In the genomic region with DNA sequence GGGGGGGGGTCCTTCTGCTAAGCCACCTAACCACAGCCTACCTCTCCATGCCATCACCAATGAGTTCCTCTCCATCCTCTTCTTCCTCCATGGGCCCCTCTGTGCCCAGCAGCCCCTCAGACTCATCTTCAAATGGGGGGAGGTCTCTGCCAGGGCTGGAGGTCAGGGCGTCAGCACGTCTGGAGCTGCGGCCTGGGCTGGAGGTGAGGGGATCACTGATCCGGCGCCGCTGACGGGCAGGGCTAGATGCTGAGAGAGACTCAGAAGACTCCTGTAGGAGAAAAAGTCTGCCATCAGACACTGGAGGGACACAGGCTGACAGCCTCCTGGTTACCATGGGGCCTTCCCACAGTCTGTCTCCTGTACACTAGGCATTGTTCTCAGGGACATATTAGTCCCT, we compare ENCODE assay signal across 9 mouse cellular contexts. TPM values are rescaled to one million over a fixed set of nuclear protein-coding genes. Genes with fewer than 3 reads are reported as not detected.
DNase-seq lines count a peak whose midpoint lies in the region; ATAC-seq and TF ChIP-seq lines count a peak whose summit lies in the region.
"Had no signal": no experiment of that assay in that cellular context is flagged by ENCODE, and none has a peak within 500 bp of the region (broad histone marks: within the 10 kb centered on the region; RNA-seq: fewer than 3 reads in every experiment).

No protein-coding gene starts in this region.

- H3K9me3 ChIP-seq in kidney, embryonic 14.5 days (ENCODE audit: control insufficient read depth, low read length), result no peaks in the 10 kb centered on the region
- H3K9me3 ChIP-seq in embryonic facial prominence, embryonic 11.5 days (replicated peaks; ENCODE audit: control insufficient read depth, low read length), result no peaks in the 10 kb centered on the region
- H3K9me3 ChIP-seq in hindbrain, postnatal 0 days (ENCODE audit: low read length), result no peaks in the 10 kb centered on the region
- H3K9me3 ChIP-seq in midbrain, embryonic 16.5 days (replicated peaks; ENCODE audit: control insufficient read depth, low read length, poor library complexity, severe bottlenecking), result no peaks in the 10 kb centered on the region

- H3K27me3 ChIP-seq in kidney, embryonic 14.5 days (ENCODE audit: control insufficient read depth, insufficient read depth, low read length), result no peaks in the 10 kb centered on the region
- H3K27me3 ChIP-seq in embryonic facial prominence, embryonic 11.5 days (ENCODE audit: control insufficient read depth, insufficient read depth, low read length), result no peaks in the 10 kb centered on the region
- no peaks in the 10 kb centered on the region for H3K27me3 ChIP-seq in hindbrain, postnatal 0 days (ENCODE audit: insufficient read depth, low read length)
- no peaks in the 10 kb centered on the region for H3K27me3 ChIP-seq in midbrain, embryonic 16.5 days (ENCODE audit: control insufficient read depth, insufficient read depth, low read depth, low read length)

- no peak for ATAC-seq in kidney, embryonic 14.5 days (ENCODE audit: low FRiP score, low TSS enrichment)
- no peak for ATAC-seq in embryonic facial prominence, embryonic 11.5 days (replicated peaks; ENCODE audit: insufficient number of reproducible peaks, low FRiP score, low TSS enrichment, low read depth)
- no peak for ATAC-seq in hindbrain, postnatal 0 days
- no peak for ATAC-seq in midbrain, embryonic 16.5 days

- H3K4me3 ChIP-seq in kidney, embryonic 14.5 days (ENCODE audit: low read length), result peak overlapping the region; percentile 58
- H3K4me3 ChIP-seq in embryonic facial prominence, embryonic 11.5 days (ENCODE audit: low read depth, low read length), result peak overlapping the region; percentile 74; the same call in 1 of the 2 replicates
- no peak overlapping the region for H3K4me3 ChIP-seq in hindbrain, postnatal 0 days (ENCODE audit: low read length)
- H3K4me3 ChIP-seq in midbrain, embryonic 16.5 days (ENCODE audit: low read depth, low read length), result no peak overlapping the region

- H3K9ac ChIP-seq in kidney, embryonic 14.5 days (ENCODE audit: low read depth, low read length), result peak overlapping the region; percentile 59; the same call in 1 of the 2 replicates
- H3K9ac ChIP-seq in embryonic facial prominence, embryonic 11.5 days (replicated peaks; ENCODE audit: low read length), result peak overlapping the region; percentile 22; the same call in 1 of the 2 replicates
- no peak overlapping the region for H3K9ac ChIP-seq in hindbrain, postnatal 0 days (replicated peaks; ENCODE audit: low read length)
- H3K9ac ChIP-seq in midbrain, embryonic 16.5 days (ENCODE audit: low read depth, low read length), result no peak overlapping the region

- H3K36me3 ChIP-seq in kidney, embryonic 14.5 days (ENCODE audit: control insufficient read depth, insufficient read depth, low read length), result peaks cover 49% of the 10 kb centered on the region
- H3K36me3 ChIP-seq in embryonic facial prominence, embryonic 11.5 days (replicated peaks; ENCODE audit: control insufficient read depth, insufficient read depth, low read depth, low read length), result peaks cover 5% of the 10 kb centered on the region
- peaks cover under 1% of the 10 kb centered on the region; the same call in 1 of the 2 replicates for H3K36me3 ChIP-seq in hindbrain, postnatal 0 days (ENCODE audit: insufficient read depth, low read length)
- no peaks in the 10 kb centered on the region for H3K36me3 ChIP-seq in midbrain, embryonic 16.5 days (ENCODE audit: control insufficient read depth, insufficient read depth, low read length)

- intact Hi-C loops in left cerebral cortex, postnatal 4 days (cut with DNase I), result no loop called here

- no peak overlapping the region for H3K27ac ChIP-seq in kidney, embryonic 14.5 days (ENCODE audit: low read depth, low read length)
- H3K27ac ChIP-seq in embryonic facial prominence, embryonic 11.5 days (replicated peaks; ENCODE audit: low read depth, low read length), result no peak overlapping the region
- no peak overlapping the region for H3K27ac ChIP-seq in hindbrain, postnatal 0 days
- H3K27ac ChIP-seq in midbrain, embryonic 16.5 days (ENCODE audit: low read length), result no peak overlapping the region

- no peak for TF ChIP-seq CTCF in hindbrain, postnatal 0 days (IDR thresholded peaks at IDR 0.05; ENCODE audit: low read depth)

- H3K4me2 ChIP-seq in kidney, embryonic 14.5 days (replicated peaks; ENCODE audit: low read depth, low read length), result peak overlapping the region; percentile 57
- peak overlapping the region; percentile 48 for H3K4me2 ChIP-seq in embryonic facial prominence, embryonic 11.5 days (ENCODE audit: low read depth, low read length)
- H3K4me2 ChIP-seq in hindbrain, postnatal 0 days (ENCODE audit: low read depth, low read length), result peak overlapping the region; percentile 19; the same call in 1 of the 2 replicates
- H3K4me2 ChIP-seq in midbrain, embryonic 16.5 days (ENCODE audit: low read length), result peak overlapping the region; percentile 13; the same call in 1 of the 2 replicates

- no peak for DNase-seq in kidney, adult 18-20 months
- no peak for DNase-seq in embryonic facial prominence, embryonic 11.5 days (ENCODE audit: low spot score)
- no peak for DNase-seq in hindbrain, postnatal 0 days (ENCODE audit: low spot score)
- DNase-seq in MN1 (ENCODE audit: low spot score), result no peak
- no peak for DNase-seq in retina, postnatal 1 day
- DNase-seq in left cerebral cortex, postnatal 4 days, result no peak
- DNase-seq: right cerebral cortex, postnatal 25 days had no signal

- H3K4me1 ChIP-seq in kidney, embryonic 14.5 days (ENCODE audit: control insufficient read depth, insufficient read depth, low read length), result peaks cover 9% of the 10 kb centered on the region
- H3K4me1 ChIP-seq in embryonic facial prominence, embryonic 11.5 days (ENCODE audit: control insufficient read depth, insufficient read depth, low read length), result no peaks in the 10 kb centered on the region
- peaks cover 6% of the 10 kb centered on the region; the same call in 1 of the 2 replicates for H3K4me1 ChIP-seq in hindbrain, postnatal 0 days (ENCODE audit: insufficient read depth, low read length)
- peaks cover 11% of the 10 kb centered on the region for H3K4me1 ChIP-seq in midbrain, embryonic 16.5 days (ENCODE audit: control insufficient read depth, insufficient read depth, low read length)

- WGBS in kidney, embryonic 14.5 days, result 31% methylated on average over 7 of the region's 7 CpGs
- WGBS in embryonic facial prominence, embryonic 11.5 days, result 61% methylated on average over 7 of the region's 7 CpGs
- 76% methylated on average over 7 of the region's 7 CpGs for WGBS in hindbrain, postnatal 0 days
- 59% methylated on average over 7 of the region's 7 CpGs for WGBS in midbrain, embryonic 16.5 days

RNA-seq across cellular contexts. Expression of a gene that starts 1.3 kb away (rescaled TPM):
- 115 and 166 TPM in 2 replicates for polyA plus RNA-seq in kidney, embryonic 14.5 days (2014; fragmentation: Nextera tagmentation; extraction: Ambion mirVana)
- polyA plus RNA-seq in embryonic facial prominence, embryonic 11.5 days (2014; fragmentation: Nextera tagmentation; extraction: Ambion mirVana), result 202 and 203 TPM in 2 replicates
- total RNA-seq in hindbrain, postnatal 0 days (2014; rRNA removed), result 35.3 and 37.0 TPM in 2 replicates
- polyA plus RNA-seq in hindbrain, postnatal 0 days (2015; fragmentation: Nextera tagmentation; extraction: Ambion mirVana), result 21.7 and 23.3 TPM in 2 replicates
- 16.2 and 20.7 TPM in 2 replicates for polyA plus RNA-seq in midbrain, embryonic 16.5 days (2015; fragmentation: Nextera tagmentation; extraction: Ambion mirVana)
- total RNA-seq in left cerebral cortex, postnatal 4 days (2021), result 10 to 100 TPM; 12.5 to 14.3 TPM

RNA-seq across cellular contexts. Expression of a gene that starts 4.8 kb away (rescaled TPM):
- polyA plus RNA-seq in kidney, embryonic 14.5 days (2014; fragmentation: Nextera tagmentation; extraction: Ambion mirVana), result 54.5 and 57.2 TPM in 2 replicates
- 41.0 and 45.0 TPM in 2 replicates for polyA plus RNA-seq in embryonic facial prominence, embryonic 11.5 days (2014; fragmentation: Nextera tagmentation; extraction: Ambion mirVana)
- 55.2 and 88.4 TPM in 2 replicates for total RNA-seq in hindbrain, postnatal 0 days (2014; rRNA removed)
- 49.4 and 56.0 TPM in 2 replicates for polyA plus RNA-seq in hindbrain, postnatal 0 days (2015; fragmentation: Nextera tagmentation; extraction: Ambion mirVana)
- 88.4 and 99.6 TPM in 2 replicates for polyA plus RNA-seq in midbrain, embryonic 16.5 days (2015; fragmentation: Nextera tagmentation; extraction: Ambion mirVana)
- total RNA-seq in left cerebral cortex, postnatal 4 days (2021), result 10 to 100 TPM; 37.2 to 41.2 TPM

RNA-seq across cellular contexts. Expression of a gene that starts 22.4 kb away (rescaled TPM):
- 43.6 and 52.8 TPM in 2 replicates for polyA plus RNA-seq in kidney, embryonic 14.5 days (2014; fragmentation: Nextera tagmentation; extraction: Ambion mirVana)
- polyA plus RNA-seq in embryonic facial prominence, embryonic 11.5 days (2014; fragmentation: Nextera tagmentation; extraction: Ambion mirVana), result 56.8 and 71.1 TPM in 2 replicates
- total RNA-seq in hindbrain, postnatal 0 days (2014; rRNA removed), result 1,247 and 1,290 TPM in 2 replicates
- polyA plus RNA-seq in hindbrain, postnatal 0 days (2015; fragmentation: Nextera tagmentation; extraction: Ambion mirVana), result 675 and 695 TPM in 2 replicates
- polyA plus RNA-seq in midbrain, embryonic 16.5 days (2015; fragmentation: Nextera tagmentation; extraction: Ambion mirVana), result 662 and 671 TPM in 2 replicates
- 100 to 1,000 TPM; 494 to 504 TPM for total RNA-seq in left cerebral cortex, postnatal 4 days (2021)

RNA-seq across cellular contexts. Expression of a gene that starts 55.5 kb away (rescaled TPM):
- 24.8 and 27.1 TPM in 2 replicates for polyA plus RNA-seq in kidney, embryonic 14.5 days (2014; fragmentation: Nextera tagmentation; extraction: Ambion mirVana)
- polyA plus RNA-seq in embryonic facial prominence, embryonic 11.5 days (2014; fragmentation: Nextera tagmentation; extraction: Ambion mirVana), result 13.7 and 16.5 TPM in 2 replicates
- total RNA-seq in hindbrain, postnatal 0 days (2014; rRNA removed), result 62.6 and 78.9 TPM in 2 replicates
- 31.5 and 34.8 TPM in 2 replicates for polyA plus RNA-seq in hindbrain, postnatal 0 days (2015; fragmentation: Nextera tagmentation; extraction: Ambion mirVana)
- 37.3 and 40.7 TPM in 2 replicates for polyA plus RNA-seq in midbrain, embryonic 16.5 days (2015; fragmentation: Nextera tagmentation; extraction: Ambion mirVana)
- 10 to 100 TPM; 23.2 to 25.3 TPM for total RNA-seq in left cerebral cortex, postnatal 4 days (2021)

Comparison
In these comparisons a context has a peak if more than half of its experiments do, and no peak if none do; other contexts are left out.
1. H3K4me3 ChIP-seq: peak in kidney, embryonic 14.5 days (single experiment) and embryonic facial prominence, embryonic 11.5 days (single experiment); none in hindbrain, postnatal 0 days (single experiment) and midbrain, embryonic 16.5 days (single experiment).
2. H3K9ac ChIP-seq: peak in kidney, embryonic 14.5 days (single experiment) and embryonic facial prominence, embryonic 11.5 days (single experiment); none in hindbrain, postnatal 0 days (single experiment) and midbrain, embryonic 16.5 days (single experiment).
3. Peak in every context shown above with its lines, with median percentiles within 50 percentile points of each other: H3K4me2 ChIP-seq.